Mouse (Mus musculus): ENCODE results near the gene Klhl21.

DNA sequence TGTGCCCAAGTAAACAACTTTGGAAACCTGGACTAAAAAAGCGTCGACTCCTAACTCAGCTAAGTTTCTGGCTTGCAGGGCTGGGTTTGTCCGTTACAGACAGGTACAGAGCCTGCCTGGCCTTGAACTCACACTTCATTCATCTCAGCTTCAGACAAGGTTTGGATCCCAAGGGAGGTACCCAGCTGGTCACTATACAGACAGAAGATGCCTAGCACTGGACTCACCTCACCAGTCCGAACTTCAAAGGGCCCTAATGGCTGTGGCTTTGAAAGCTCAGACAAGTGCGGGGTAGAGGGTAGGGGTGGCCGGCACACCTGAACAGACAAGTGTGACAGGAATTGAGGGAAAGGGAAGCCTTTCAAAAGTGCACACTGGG is 19.5 kb upstream of the Klhl21 start:
- no peak for TF ChIP-seq CTCF (IDR thresholded peaks at IDR 0.05; ENCODE audit: borderline replicate concordance, insufficient read depth, low read length)
- no peak for TF ChIP-seq POLR2A (IDR thresholded peaks at IDR 0.05; ENCODE audit: low read depth, low read length)
